Mouse (Mus musculus) liver, adult (tissue): ENCODE data around the gene Derl2.
A peak's percentile ranks its signal among the peaks of the same experiment; 100 is the strongest.

Experiments
- GATA4 ChIP-seq: IDR thresholded peaks from 2 replicates; pipeline ENCODE4 v1.6.1; 2014; ENCODE audit warnings: mild to moderate bottlenecking, low read length; ENCODE audit not compliant: insufficient replicate concordance

Derl2 gene

DNA sequence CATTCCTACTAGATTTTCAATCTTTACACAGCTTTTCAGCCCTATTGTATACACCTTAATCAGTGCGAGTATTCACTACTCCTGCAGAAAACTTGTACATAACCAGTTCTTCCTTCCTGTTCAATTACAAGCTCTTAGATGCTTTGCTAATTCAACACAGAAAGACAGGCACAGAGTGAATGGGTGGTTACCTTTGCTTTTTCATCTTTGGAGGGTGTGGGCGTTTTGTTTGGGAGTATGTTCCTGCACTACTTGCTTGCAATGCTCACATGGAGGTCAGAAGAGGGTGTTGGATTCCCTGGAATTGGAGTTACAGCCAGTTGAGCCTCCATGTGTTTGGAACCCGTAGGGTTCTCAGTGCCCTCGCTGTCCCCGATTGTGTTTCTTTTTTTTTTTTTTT lies 14.6 kb downstream of the Derl2 start:
- TF ChIP-seq GATA4: no peak

DNA sequence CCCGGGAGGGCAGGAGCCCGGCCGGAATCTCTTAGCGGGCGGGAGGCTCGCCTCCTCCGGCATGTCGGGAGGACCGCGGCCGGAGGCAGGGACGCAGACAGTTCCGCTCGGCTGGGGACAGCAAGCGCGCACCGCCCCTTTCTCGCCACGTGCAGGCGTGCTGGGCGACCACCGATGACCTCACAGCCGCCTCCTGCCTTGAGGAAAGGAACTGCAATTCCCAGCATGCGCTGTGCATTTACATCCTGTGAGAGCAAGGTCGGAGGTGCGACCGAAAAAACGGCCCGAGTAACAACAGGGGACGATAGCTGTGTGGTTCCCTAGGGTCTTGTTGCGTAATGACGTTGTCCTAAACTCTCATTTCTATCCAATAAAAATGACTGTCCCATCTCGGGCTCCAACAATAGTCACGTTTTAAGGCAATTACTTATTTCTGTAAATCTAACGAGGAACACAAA lies 15.3 kb downstream of the Derl2 start, which contains the start of gene Dhx33:
Gene Dhx33 (minus strand): TSS at position 122 of the 458 bp plus-strand sequence.
- peak; percentile 34; the same call in 1 of the 2 replicates for TF ChIP-seq GATA4

DNA sequence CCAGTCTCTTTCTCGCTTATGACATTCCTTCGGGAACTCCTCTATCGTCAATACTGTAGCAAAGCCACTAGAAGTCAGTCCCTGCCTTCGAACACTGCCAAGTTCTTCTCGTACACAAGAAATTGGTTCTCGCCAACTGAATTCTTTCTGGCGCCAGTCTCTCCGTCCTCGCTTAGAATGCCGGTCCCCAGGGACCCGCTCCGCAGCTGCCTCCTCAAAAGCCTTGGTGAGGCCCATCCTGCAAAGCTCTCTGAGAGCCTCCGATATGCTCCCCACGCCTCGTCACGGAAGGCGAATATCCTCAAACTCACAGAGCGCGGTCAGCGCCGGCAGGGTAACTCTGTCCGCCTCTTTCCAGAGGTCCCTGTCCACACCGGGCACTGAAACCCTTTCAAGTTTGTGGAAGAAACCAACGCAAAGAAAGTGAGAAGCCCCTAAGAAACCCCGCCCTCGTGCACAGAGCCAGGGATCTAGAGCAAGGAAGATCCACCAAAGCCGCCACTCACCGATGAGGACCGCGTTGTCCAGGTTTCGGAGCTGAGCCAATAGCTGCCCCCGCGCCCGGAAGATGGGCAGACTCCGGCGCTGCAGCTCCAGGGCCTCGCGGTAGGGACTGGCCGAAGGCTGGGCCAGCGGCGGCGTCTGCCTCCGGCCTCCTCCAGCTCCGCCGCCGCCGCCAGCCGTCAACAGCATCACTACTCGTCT lies 15.9 kb downstream of the Derl2 start:
- no peak for TF ChIP-seq GATA4

DNA sequence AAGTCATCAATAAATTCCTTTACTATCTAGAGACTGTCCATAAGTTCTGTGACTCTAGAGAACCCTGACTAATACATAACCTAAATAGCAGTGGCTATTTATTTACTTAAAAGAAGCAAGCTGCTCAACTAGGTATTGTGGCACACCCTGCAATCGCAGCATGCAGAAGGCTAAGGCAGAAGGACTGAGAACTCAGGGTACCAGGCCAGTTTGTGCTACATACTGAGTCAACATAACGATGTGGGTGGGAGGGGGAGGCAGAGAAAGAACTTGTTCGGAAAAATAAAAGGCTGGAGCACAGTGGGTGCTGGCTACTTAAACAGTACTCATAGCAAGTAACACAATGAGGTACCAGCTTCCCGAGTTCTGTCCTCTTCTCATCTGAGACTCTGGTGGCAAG lies 18.5 kb downstream of the Derl2 start:
- TF ChIP-seq GATA4: no peak

DNA sequence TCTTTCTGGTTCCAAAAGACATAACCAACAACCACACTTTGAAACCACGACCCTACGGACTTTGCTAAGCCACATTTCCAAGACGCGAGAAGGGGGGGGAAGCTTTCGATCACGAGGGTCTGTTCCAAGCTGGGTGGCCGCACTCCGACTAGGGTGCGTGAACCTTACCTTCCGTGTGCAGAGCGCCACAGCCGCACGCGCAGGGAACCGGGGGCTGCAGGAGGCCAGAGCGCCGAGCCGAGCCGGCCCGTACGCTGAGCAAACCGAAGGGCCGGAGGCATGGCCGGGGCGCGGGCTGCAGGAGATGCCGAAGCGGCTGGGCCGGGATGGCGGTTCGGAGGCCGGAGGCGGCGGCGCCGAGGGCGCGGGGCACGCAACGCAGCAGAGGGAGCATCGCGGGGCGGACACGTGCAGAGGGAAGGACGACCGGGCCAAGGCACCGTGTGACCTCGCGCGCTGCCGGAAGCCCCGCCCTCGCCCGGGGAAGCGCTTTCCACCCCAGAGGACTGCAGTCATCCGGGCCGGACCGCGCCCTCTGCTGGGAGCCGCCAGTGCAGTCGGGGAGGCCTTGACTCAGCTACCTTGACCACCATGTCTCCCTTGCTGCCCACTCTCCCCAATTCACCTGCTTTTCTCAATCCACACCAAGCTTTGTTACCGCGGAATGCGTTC lies 36.9 kb downstream of the Derl2 start, which contains the start of gene C1qbp:
Gene C1qbp (minus strand): TSS at position 470 of the 672 bp plus-strand sequence.
- TF ChIP-seq GATA4: peak; percentile 41; the same call in 1 of the 2 replicates

DNA sequence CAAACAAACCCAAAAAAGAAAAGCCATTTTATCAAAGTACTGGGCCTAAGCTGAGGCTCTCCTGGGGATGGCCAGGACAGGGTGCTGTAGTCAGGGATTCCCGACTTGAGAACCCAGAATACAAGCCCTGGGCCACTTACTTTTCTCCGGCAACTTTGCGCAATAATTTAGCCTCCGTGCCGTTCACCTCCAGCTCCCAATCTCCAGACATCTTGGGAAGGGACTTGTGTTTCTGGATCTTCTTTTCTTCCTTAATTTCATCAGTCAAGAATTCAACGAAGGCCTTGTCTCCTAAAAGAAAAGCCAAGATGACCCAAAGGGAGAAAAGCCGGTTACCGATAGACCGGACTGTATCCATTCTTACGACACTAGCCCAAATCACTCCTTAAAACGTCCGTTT lies 37.6 kb downstream of the Derl2 start:
- no peak for TF ChIP-seq GATA4

DNA sequence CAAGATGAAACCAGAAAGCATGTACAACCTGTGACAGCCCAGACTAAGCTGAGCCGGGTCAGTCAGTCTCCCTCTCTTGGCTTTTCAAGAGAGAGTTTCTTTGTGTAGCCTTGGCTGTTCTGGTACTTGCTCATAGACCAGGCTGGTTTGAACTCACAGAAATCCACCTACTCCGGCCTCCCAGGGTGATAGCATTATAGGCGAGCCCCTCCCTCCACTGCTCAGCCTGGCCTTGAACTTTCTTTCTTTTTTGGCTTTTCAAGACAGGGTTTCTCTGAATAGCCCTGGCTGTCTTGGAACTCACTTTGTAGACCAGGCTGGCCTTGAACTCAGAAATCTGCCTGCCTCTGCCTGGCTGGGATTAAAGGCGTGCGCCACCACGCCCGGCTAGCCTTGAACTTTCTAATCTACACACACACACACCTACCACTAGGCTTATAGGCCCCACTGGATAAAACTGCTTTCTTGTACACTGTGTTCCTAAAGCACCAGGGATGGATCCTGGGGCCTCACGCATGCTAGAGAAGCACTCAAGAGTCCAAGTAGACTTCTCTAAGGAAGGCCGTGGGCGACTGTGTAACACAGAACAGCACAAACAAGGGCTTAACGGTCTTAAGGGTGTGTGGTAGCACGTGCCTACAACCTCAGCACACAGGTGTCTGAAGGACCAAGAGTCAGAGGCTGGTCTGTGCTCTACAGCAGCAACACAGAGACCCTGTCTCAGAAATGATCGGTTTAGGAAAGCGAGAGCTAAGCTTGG lies 38.7 kb downstream of the Derl2 start:
- TF ChIP-seq GATA4: no peak

DNA sequence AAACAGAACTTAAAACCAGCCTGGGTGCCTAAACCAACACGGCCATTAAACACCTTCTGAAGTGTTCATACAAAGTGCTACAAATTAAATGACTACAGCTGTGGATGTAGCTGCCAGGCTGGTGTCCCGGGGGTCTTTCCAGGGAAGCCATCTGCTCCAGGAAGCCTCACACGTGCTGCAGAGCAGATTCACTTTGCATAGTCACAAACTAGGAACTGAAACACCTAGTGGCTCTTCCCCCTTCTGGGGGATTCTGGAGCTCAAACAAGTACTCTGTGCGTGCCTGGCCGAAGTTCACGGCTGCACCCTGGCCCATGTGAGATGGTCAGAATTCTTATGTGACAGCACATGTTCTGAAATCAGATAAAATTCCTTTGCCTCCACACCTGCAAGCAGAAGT lies 39.4 kb downstream of the Derl2 start:
- TF ChIP-seq GATA4: no peak

DNA sequence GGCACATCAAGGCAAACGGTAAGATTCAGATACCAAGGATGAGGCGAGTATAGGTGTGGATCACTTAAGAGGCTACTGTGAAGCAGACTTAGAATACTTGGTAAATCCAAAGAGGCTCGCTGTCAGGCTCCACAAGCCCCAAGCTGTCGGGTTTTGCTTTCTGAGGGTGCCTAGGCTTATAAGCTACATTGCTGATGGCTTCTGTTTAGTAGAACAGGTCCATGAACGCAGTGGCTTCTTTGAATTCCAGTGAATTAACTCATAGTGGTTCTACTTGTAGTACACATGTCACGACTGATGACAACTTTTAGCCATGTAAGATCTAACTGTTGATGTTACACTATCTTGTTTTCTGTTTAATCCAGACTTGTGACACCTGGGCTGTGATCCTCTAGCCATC lies 42.3 kb downstream of the Derl2 start:
- TF ChIP-seq GATA4: no peak

DNA sequence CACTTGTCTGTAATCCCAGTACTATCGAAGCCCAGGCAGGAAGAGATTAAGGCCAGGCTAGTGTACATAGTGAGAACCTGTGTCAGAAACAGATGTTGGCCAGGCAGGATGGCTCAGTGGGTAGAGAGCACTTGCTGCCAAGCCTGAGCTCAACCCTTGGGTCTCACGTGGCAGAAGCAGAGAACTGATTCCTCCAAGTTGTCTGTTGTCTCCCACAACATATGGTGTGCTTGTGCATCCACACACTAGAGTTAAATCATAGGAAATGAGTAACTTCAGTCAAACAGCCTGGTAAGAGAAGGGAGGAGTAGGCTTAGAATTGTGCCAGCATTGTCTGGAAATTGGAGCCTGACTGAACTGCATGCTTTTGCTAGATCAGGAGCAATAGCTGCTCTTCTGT lies 44.4 kb downstream of the Derl2 start:
- no peak for TF ChIP-seq GATA4

DNA sequence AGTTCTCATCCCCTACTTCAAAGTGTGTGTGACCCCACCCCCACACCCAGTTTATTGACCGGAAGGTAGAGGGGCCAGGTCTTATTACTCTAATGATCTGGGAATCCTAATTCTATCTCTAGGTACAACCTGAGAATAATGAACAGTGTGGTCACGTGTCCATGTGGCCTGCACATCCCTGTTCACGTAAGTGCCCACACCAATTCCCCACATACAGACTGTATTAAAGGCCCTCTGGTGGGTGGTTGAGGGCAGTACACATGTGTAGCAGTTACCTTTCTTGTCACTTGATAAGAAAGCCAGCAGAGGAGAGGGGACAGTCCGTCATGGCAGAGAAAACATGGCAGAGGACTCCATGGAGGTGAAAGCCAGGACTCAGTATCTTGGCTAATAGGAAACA lies 45.7 kb downstream of the Derl2 start:
- TF ChIP-seq GATA4: no peak

DNA sequence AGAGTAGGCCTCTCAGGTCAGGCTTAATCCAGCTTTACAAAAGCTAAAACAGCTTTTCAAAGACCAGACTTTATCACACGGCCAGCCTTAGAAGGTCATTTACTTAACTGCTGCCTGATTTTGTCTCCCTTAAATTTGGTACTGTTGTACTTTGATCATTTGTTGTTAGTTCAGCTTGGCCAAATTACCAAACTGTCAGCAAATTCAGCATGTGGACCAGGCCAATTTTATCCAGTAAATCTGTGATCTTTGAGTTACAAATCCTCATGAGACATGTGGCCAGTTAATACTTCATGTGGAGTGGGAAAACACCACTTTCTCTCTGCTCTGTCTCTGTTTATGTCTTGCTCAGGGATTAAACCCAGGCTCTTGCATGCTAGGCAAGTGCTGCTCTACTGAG lies 47.1 kb downstream of the Derl2 start:
- TF ChIP-seq GATA4: no peak

DNA sequence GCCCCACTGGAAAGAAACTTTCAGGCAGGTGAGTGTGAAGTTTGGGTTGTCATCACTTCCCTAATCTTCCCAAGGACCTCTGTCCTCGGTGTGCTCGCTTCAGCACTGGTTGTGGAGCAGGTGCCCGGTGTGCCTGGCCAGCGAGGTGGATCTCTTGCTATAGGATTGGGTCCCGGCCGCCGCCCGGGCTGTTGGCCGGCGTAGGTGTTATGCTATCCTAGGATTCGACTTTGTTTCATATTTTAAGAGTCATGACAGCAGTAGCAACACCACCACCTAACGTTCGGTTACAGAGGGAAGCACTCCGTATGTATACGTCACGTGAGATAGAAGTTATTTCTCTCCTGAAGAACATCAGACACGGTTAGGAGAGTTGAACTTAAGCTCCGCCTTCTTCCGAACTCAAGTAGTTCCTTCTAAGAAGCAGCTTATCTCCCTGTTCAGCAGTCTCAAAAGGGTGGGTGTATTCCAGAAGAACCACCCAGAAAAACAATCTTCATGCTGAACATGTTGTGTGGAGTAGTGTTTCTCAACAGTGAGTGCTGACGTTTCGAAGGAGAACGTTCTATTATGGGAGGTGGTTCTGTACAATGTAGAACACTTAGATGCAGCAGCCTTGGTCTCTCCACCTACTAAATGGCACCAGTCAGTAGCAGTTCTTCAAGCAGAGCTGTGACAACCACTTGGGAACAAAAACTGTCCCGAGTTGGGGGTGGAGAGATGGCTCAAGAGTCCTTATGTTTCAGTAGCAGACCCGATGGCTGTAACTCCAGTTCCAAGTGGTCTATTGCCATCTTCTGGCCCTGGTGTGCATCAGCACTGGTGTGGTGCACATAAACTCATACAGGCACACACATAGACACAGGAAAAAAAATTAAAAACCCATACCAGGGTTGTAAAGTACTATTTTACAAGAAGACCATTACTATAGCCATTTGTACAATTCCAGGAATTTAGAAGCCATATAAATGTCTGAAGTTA lies 48.8 kb downstream of the Derl2 start:
- no peak for TF ChIP-seq GATA4

DNA sequence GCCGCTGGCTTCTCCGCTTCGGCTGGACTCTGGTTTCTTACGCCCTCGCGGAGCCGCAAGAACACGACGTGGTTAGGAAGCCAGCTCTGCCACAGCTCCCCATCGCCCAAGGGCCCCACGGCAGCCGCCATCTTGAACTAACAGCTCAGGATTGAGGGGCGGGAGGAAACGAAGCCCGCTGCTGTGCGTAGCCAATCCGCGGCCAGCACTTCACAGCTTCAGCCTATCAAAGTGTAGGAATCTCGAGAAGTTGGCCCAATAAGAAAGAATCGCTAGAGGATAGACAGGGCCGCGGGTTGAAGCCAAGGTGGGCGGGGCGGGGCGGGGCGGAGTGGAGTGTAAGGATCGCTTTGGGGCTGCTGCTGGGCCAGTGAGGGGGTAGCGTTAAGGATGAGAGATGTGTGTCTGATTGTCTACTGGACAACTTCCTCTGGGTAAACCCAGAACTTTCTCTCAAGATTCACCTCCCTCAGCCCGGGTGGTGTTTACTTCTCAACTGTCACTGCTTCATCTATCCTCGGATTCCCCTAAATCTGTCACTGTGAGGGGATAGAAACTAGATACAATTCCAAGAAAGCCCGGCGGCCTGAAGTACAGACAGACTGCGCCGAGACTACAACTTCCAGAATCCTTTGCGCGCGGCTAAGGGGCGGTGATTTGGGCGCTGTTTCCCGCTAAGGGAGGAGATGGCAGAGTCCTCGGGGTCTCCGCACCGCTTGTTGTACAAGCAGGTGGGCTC lies 49.7 kb downstream of the Derl2 start, which contains the start of the genes Nup88 and Rpain:
Gene Nup88 (minus strand): TSS at position 153 of the 739 bp plus-strand sequence.
Gene Rpain (plus strand): TSS at position 393 of the 739 bp plus-strand sequence.
- no peak for TF ChIP-seq GATA4
